Mouse (Mus musculus): ENCODE data around the gene Snx15. TPM values are rescaled to one million over a fixed set of nuclear protein-coding genes. Genes with fewer than 3 reads are reported as not detected.

The Snx15 gene
- 138 and 337 TPM in 2 replicates for polyA plus RNA-seq (2012; ENCODE audit: insufficient read depth, low replicate concordance)

DNA sequence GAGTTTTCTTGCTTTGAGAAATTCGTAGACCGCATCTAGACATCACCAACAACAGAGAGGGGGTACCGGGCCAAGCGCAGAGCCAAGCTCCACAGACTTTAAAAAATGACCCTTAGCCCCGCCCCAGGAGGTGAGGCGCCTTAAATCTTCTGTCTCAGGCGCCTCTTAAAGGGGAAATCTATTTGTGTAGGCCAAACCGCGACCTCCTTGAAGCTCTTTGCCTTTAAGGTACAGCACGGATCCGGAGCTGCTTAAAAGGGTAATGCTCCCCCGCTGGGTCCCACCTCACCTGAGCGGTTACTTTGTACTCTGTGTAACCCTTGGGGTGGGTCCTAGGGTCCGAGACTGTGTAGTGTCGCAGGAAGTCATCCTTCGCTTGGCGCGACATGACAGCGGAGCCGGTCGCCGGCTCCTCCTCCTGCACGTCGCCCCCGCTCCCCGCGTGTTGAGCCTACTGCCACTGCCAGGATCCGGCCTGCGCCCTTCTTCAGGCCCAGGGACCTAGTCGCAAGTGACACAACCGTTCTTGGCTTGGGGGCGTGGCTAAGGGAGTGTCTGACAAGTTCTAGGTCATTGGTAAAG is at the start of gene Snx15:
Snx15 (minus strand) TSS at position 545 of the 582 bp plus-strand sequence.
- Histone ChIP-seq H3K36me3 (replicated peaks; ENCODE audit: low read length) (peaks cover 11% of the 10 kb centered on the region), H3K4me3 (replicated peaks) (peak within 1 kb of the TSS; percentile 95), H3K4me1 (peaks cover 40% of the 10 kb centered on the region), H3K27me3 (replicated peaks) (no peaks in the 10 kb centered on the region), H3K9me3 (no peaks in the 10 kb centered on the region)
- TF ChIP-seq FLI1 (IDR thresholded peaks at IDR 0.05; ENCODE audit: low read length) (no peak), GATA1 (IDR thresholded peaks at IDR 0.05; ENCODE audit: borderline replicate concordance, low read length) (no peak)

DNA sequence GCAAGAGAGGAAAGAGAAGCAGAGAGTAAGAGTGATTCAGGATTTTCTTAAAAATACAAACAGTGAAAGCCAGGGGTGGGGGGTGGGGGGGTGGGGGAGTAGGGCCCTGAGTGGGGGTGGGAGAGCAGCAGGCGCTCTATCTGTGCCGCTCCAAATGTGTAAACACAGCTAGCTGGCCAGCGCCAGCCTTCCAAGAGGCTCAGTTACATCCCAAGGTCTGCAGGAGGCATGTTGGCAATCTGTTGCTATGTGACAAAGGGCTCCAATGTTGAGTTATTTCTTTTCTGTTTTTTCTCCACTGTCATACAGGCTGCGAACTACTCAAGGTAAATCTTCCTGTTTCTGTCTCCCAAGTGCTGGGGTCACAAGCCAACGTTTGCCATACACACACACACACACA is 46.7 kb upstream of the Snx15 start:
- Histone ChIP-seq H3K9me3 (peaks cover 5% of the 10 kb centered on the region), H3K4me3 (replicated peaks) (no peak overlapping the region), H3K4me1 (no peaks in the 10 kb centered on the region; the same call in 1 of the 2 replicates), H3K27me3 (replicated peaks) (peaks cover 29% of the 10 kb centered on the region), H3K36me3 (replicated peaks; ENCODE audit: low read length) (no peaks in the 10 kb centered on the region)
- TF ChIP-seq GATA1 (IDR thresholded peaks at IDR 0.05; ENCODE audit: borderline replicate concordance, low read length) (no peak), FLI1 (IDR thresholded peaks at IDR 0.05; ENCODE audit: low read length) (no peak)

GRCm38 (mm10) chr19:6171215-6171614 is 43.1 kb upstream of the Snx15 start:
- TF ChIP-seq GATA1 (IDR thresholded peaks at IDR 0.05; ENCODE audit: borderline replicate concordance, low read length): no peak
- TF ChIP-seq FLI1 (IDR thresholded peaks at IDR 0.05; ENCODE audit: low read length): no peak
- Histone ChIP-seq H3K9me3 (peaks cover 6% of the 10 kb centered on the region), H3K36me3 (replicated peaks; ENCODE audit: low read length) (no peaks in the 10 kb centered on the region), H3K4me3 (replicated peaks) (no peak overlapping the region), H3K27me3 (replicated peaks) (peaks cover 32% of the 10 kb centered on the region), H3K4me1 (no peaks in the 10 kb centered on the region)

GRCm38 (mm10) chr19:6166750-6167149 is 38.6 kb upstream of the Snx15 start:
- Histone ChIP-seq H3K27me3 (replicated peaks) (peaks cover 49% of the 10 kb centered on the region), H3K36me3 (replicated peaks; ENCODE audit: low read length) (no peaks in the 10 kb centered on the region), H3K4me1 (peaks cover 10% of the 10 kb centered on the region), H3K9me3 (peaks cover 6% of the 10 kb centered on the region), H3K4me3 (replicated peaks) (no peak overlapping the region)
- TF ChIP-seq FLI1 (IDR thresholded peaks at IDR 0.05; ENCODE audit: low read length) (no peak), GATA1 (IDR thresholded peaks at IDR 0.05; ENCODE audit: borderline replicate concordance, low read length) (no peak)

- H3K36me3 ChIP-seq (replicated peaks; ENCODE audit: low read length): no peaks in the 10 kb centered on the region
- H3K9me3 ChIP-seq: peaks cover 6% of the 10 kb centered on the region
- H3K27me3 ChIP-seq (replicated peaks): peaks cover 49% of the 10 kb centered on the region
- H3K4me3 ChIP-seq (replicated peaks): peak overlapping the region; percentile 80
- peaks cover 10% of the 10 kb centered on the region for H3K4me1 ChIP-seq
- TF ChIP-seq FLI1 (IDR thresholded peaks at IDR 0.05; ENCODE audit: low read length): no peak
- TF ChIP-seq GATA1 (IDR thresholded peaks at IDR 0.05; ENCODE audit: borderline replicate concordance, low read length): no peak
Observed at GRCm38 (mm10) chr19:6163872-6164547, 35.9 kb upstream of the Snx15 start.

DNA sequence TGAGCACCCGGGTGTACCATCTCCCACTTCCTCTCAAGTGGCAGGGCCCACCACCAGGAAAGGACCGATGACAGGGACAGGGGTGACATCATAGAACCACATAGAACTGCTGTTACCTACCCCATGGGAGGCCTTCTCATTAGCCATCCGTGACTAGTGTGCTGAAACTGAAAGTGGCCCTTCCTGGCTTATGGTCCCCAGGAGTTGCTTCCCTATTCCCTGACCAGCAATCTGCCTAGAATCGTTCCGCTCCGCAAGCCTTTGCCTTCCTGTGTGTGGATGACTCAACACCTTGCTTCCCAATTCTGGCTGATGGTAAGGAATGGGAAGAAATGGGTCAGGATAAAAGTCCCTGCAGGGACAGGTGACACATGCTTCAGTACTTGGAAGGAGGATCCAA is 29.1 kb upstream of the Snx15 start:
- Histone ChIP-seq H3K9me3 (peaks cover 3% of the 10 kb centered on the region), H3K4me1 (peaks cover 15% of the 10 kb centered on the region), H3K4me3 (replicated peaks) (peak overlapping the region; percentile 82), H3K27me3 (replicated peaks) (peaks cover 50% of the 10 kb centered on the region), H3K36me3 (replicated peaks; ENCODE audit: low read length) (no peaks in the 10 kb centered on the region)
- TF ChIP-seq GATA1 (IDR thresholded peaks at IDR 0.05; ENCODE audit: borderline replicate concordance, low read length) (no peak), FLI1 (IDR thresholded peaks at IDR 0.05; ENCODE audit: low read length) (no peak)

DNA sequence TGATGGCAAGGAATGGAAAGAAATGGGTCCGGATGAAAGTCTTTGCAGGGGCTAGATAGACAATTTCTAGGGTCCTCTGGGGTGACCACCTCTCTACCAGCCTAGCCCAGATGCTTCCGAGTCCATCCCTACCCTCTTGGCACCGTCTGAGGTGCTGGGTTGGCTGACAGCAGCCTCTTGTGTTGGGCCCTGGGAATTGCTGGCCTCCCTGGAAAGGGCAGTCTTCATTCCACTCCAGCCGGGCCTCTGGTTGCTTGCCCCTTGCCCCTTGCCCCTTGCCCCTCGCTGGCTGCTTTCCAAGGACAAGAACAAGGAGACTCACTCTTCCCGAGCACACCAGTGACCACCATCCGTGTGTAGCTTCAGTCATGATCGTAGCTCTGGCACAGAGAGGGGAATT is 28.3 kb upstream of the Snx15 start:
- no peaks in the 10 kb centered on the region for H3K36me3 ChIP-seq (replicated peaks; ENCODE audit: low read length)
- peaks cover 49% of the 10 kb centered on the region for H3K27me3 ChIP-seq (replicated peaks)
- H3K4me1 ChIP-seq: peaks cover 15% of the 10 kb centered on the region
- H3K9me3 ChIP-seq: peaks cover 12% of the 10 kb centered on the region
- H3K4me3 ChIP-seq (replicated peaks): no peak overlapping the region
- no peak for TF ChIP-seq GATA1 (IDR thresholded peaks at IDR 0.05; ENCODE audit: borderline replicate concordance, low read length)
- TF ChIP-seq FLI1 (IDR thresholded peaks at IDR 0.05; ENCODE audit: low read length): no peak

- peaks cover 15% of the 10 kb centered on the region for H3K4me1 ChIP-seq
Observed at GRCm38 (mm10) chr19:6155174-6155573, 27.1 kb upstream of the Snx15 start.

DNA sequence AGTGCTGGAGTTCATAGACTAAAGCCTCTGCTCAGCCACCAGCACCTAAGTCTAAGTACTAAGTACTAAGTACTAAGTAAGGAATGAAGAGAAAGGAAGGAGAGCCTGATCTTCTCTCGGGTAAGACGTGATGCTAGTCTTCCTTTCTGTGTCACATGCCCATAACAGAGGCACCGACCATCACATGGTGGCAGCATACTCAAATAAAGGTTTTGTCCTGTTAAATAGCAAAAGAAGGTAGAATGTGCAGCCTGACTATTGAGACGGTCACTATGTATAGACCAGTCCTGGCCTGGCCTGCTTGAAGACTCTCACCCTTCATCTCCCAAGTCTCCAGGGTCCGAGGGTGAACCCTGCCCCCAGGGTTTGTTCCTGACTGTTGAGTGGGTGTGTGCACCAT is 16.7 kb upstream of the Snx15 start:
- Histone ChIP-seq H3K4me1 (peaks cover 15% of the 10 kb centered on the region), H3K9me3 (no peaks in the 10 kb centered on the region), H3K4me3 (replicated peaks) (no peak overlapping the region), H3K27me3 (replicated peaks) (peaks cover 37% of the 10 kb centered on the region), H3K36me3 (replicated peaks; ENCODE audit: low read length) (no peaks in the 10 kb centered on the region)
- no peak for TF ChIP-seq GATA1 (IDR thresholded peaks at IDR 0.05; ENCODE audit: borderline replicate concordance, low read length)
- no peak for TF ChIP-seq FLI1 (IDR thresholded peaks at IDR 0.05; ENCODE audit: low read length)

More at GRCm38 (mm10) chr19:6155174-6155573, 27.1 kb upstream of the Snx15 start:
- H3K36me3 ChIP-seq (replicated peaks; ENCODE audit: low read length): no peaks in the 10 kb centered on the region
- no peak overlapping the region for H3K4me3 ChIP-seq (replicated peaks)
- peaks cover 54% of the 10 kb centered on the region for H3K27me3 ChIP-seq (replicated peaks)
- peaks cover 20% of the 10 kb centered on the region for H3K9me3 ChIP-seq
- TF ChIP-seq GATA1 (IDR thresholded peaks at IDR 0.05; ENCODE audit: borderline replicate concordance, low read length): no peak
- TF ChIP-seq FLI1 (IDR thresholded peaks at IDR 0.05; ENCODE audit: low read length): no peak

DNA sequence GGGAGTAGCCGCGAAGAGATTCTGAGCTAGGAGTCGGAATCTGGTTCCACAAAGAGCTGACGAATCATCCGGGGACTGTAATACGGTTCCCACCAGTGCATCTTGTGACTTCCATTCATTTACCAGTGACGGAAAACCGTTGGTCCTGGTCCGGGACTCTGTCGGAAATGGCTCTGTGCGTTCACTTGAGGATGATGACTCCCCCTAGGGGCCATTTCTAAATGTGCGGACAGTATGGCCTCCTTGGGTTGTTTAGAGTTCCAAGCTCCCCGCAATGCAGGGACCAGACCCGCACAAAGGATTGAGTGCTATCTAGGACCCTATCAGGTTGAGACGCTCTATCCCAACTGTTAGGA is 13.3 kb upstream of the Snx15 start, which contains the start of gene Arl2:
Arl2 (minus strand) TSS at position 155 of the 356 bp plus-strand sequence.
- H3K4me1 ChIP-seq: peaks cover 32% of the 10 kb centered on the region
- no peaks in the 10 kb centered on the region for H3K9me3 ChIP-seq
- H3K27me3 ChIP-seq (replicated peaks): peaks cover 18% of the 10 kb centered on the region
- H3K36me3 ChIP-seq (replicated peaks; ENCODE audit: low read length): peaks cover 22% of the 10 kb centered on the region
- H3K4me3 ChIP-seq (replicated peaks): peak within 1 kb of the TSS; percentile 100
- TF ChIP-seq FLI1 (IDR thresholded peaks at IDR 0.05; ENCODE audit: low read length) (no peak), GATA1 (IDR thresholded peaks at IDR 0.05; ENCODE audit: borderline replicate concordance, low read length) (no peak)
